Mouse (Mus musculus) fat pad, adult 2 months (tissue): ENCODE measurements around the gene Mctp2.

Experiments
- DNase-seq: peaks from one replicate; pipeline ENCODE4 v3.0.0-alpha.2; 2011; ENCODE audit warnings: low read depth, low spot score; ENCODE audit errors: extremely low read depth

Mctp2 gene

GRCm38 (mm10) chr7:72306382-72306841 lies at the start of gene Mctp2:
Mctp2 (minus strand) TSS chr7:72306608.
- peak; percentile 74 for DNase-seq

- DNase-seq, result no peak
Measured at GRCm38 (mm10) chr7:72345901-72346300, 39.5 kb upstream of the Mctp2 start.

DNA sequence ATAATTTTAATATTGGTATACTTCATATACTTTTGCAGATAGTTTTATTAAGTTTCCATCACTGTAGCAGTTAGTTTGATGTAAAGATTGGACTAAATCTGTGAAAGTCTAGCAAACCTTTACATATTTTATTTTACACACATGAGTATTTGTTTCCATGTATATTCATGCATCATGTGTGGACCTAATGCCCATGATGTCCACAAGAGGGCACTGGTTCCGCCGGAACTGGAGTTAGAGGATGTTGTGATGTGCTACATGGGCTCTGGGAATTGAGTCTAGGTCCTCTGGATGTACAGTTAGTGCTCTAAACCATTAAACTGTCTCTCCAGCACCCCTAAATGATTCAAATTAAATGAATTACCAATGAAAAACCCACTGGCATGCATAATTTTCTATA lies 37.3 kb upstream of the Mctp2 start:
- DNase-seq, result no peak

GRCm38 (mm10) chr7:72342822-72343221 lies 36.4 kb upstream of the Mctp2 start:
- no peak for DNase-seq

- no peak for DNase-seq
Measured at GRCm38 (mm10) chr7:72325961-72326360, 19.6 kb upstream of the Mctp2 start.

GRCm38 (mm10) chr7:72320906-72321305 lies 14.5 kb upstream of the Mctp2 start:
- no peak for DNase-seq

- DNase-seq, result no peak
Measured at GRCm38 (mm10) chr7:72320441-72320840, 14.0 kb upstream of the Mctp2 start.

- DNase-seq, result no peak
Measured at GRCm38 (mm10) chr7:72314395-72315060, 8.1 kb upstream of the Mctp2 start.

DNA sequence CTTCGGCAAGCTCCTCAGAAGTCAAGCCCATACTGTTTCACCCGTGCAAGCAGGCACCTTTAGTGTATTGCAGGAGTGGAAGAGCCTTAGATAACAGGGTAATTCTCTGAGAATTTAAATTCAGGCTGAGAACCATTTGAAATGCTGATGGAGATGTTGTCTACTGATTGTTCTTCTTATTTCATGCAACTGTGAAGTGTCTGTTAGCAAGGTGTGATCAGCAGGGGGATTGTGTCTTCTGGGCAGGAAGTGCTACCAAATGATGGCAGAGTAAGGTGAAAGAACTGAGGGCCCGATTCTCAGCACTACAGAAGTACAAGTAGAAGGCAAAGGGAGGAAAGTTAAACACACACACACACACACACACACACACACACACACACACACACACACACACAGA lies 7.5 kb upstream of the Mctp2 start:
- no peak for DNase-seq

- DNase-seq, result no peak
Measured at GRCm38 (mm10) chr7:72311582-72311981, 5.2 kb upstream of the Mctp2 start.

GRCm38 (mm10) chr7:72308078-72308477 lies 1.7 kb upstream of the Mctp2 start:
- no peak for DNase-seq

DNA sequence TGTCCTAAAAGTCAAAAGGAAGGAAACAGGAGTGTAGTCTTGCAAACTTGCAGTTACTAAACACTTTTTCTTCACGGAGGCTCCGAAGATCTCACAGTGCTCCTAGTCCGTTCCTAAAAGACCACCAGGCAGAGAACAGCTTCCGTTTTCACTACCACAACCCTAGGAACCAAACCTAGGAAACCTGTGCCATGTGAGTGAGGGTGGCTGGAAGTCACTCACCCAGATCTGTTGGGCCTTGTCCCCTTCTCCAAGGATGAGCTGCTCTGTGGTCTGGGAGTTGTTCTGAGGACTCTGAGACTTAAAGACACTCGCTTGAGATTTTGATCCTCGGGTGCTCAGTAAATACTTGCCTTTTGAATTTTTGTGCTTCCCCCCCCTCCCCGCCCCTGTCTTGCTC lies 439 bp upstream of the Mctp2 start:
- DNase-seq, result no peak

GRCm38 (mm10) chr7:72305971-72306370 lies 437 bp downstream of the Mctp2 start:
- no peak for DNase-seq

DNA sequence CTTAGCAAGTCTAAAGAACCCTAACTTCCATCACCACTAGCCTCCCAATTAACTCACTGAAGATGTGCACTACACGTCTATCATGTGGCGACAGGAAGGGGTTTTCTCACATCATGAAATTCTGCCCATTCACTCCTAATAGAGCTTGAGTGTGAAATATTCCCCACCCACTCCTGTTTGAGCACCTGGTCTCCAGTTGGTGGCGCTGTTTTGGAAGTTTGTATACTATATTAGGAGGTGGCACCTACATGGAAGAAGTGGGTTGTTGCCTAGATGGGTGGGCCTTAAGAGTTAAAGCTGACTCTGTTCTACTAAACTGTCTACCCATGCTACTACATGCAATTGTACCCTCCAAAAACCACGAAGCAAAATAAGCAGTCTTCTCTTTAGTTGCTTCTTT lies 4.7 kb downstream of the Mctp2 start:
- no peak for DNase-seq

DNA sequence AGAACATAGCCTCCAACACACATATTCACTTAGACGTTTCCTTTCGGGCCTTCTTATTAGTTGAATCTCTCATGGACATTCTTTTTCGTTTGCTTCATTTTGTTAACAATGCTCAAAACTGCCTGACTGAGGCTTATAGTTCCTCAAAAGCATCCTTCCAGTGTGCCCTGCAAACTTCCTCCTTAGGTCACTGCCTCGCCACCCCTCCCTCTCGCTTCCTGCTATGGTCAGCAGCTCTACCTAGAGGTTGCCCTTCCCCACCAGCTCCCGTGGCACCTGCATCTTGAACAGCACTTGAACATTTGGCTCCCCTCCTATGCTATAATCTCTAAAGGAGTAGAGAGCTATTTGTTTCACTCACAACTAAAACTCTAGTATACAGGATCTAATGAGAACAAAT lies 6.7 kb downstream of the Mctp2 start:
- no peak for DNase-seq

GRCm38 (mm10) chr7:72297013-72297412 lies 9.4 kb downstream of the Mctp2 start:
- no peak for DNase-seq

GRCm38 (mm10) chr7:72296171-72296570 lies 10.2 kb downstream of the Mctp2 start:
- no peak for DNase-seq

DNA sequence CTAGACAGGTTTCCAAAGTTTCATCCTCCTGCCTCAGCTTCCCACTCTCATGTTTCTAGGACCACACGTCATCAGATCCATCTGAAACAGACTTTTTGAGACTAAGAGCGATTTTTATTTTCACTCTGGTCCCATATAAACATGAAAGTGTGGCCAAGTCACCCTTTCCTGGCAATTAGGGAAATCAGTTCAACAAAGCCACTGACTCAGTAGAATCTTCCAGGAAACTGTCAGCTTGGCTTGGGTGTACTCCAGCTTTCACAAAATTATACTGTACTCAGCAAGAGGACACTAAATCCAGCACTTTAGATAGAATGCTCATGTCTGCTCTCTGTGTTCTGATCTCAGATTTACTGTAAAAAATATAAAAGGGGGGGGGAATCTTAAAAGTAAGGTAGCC lies 11.5 kb downstream of the Mctp2 start:
- DNase-seq, result no peak

DNA sequence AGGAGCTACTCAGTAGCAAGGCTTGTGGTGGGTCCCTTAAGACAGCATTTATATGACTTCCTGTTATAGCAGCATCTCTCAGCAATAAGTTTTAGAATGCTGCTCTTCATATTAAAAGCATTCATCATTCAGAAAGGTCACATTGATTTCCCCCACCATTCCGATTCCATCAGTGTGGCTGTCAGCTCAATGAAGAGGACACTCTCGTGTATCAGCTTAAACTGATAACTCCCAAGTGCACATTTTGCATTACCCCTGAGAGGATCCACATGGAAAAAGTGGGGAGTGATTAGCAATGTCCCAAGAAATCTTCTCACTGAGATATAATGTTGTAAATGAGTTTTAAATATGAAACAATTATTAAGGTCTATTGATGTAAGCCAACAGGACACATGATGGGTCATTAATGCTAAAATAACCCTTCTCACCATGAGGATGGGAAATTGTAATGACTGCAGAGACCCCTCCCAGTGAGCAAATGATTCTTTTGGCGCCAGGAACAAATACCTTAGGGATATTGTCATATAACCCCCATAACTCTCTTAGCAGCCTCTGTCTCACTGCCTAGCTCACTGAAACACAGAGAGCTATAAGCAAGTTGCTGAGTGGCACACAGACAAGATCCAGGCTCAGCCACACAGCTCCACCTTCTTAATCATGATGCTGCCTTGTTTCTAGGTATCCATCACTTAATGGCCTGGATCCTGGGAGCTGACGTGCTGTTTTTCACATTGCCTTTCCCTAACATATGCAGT lies 12.4 kb downstream of the Mctp2 start:
- DNase-seq, result no peak

- no peak for DNase-seq
Measured at GRCm38 (mm10) chr7:72292232-72292913, 14.0 kb downstream of the Mctp2 start.

DNA sequence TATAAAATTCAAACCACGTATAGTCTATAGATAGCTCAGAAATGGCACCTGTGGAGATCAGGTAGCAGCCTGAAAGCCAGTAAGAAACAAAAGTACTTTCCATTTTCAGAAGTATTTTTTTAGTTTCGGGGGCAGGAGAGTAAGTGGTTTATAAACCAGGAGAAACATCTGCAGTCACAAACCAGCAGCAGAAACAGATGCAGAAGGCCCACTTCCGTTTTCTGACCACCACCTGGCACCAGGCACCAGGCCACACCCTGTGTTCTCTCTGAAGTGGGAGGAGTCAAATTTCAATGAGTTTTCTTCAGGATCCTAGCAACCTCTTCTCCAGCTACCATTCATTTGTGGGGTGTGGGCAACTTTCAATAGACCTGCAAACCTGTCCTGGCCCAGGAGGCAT lies 25.7 kb downstream of the Mctp2 start:
- no peak for DNase-seq

GRCm38 (mm10) chr7:72278412-72278811 lies 28.0 kb downstream of the Mctp2 start:
- no peak for DNase-seq
